Mouse (Mus musculus) adrenal gland, postnatal 10 days (tissue): ENCODE measurements around the gene Dnajc1. TPM values are rescaled to one million over a fixed set of nuclear protein-coding genes. Genes with fewer than 3 reads are reported as not detected.

ENCODE experiments used
- DNase-seq: peaks from one replicate; pipeline ENCODE4 v3.0.0; 2021; ENCODE audit warnings: mixed read lengths
- total RNA-seq, 2 experiments: library from RNA; stranded (reverse); gene quantifications; 2 replicates each; pipeline ENCODE4 v1.2.3; 2021

Gene Dnajc1
- total RNA-seq, 2 experiments from 2014 or later, result 21.8 to 26.1 TPM

DNA sequence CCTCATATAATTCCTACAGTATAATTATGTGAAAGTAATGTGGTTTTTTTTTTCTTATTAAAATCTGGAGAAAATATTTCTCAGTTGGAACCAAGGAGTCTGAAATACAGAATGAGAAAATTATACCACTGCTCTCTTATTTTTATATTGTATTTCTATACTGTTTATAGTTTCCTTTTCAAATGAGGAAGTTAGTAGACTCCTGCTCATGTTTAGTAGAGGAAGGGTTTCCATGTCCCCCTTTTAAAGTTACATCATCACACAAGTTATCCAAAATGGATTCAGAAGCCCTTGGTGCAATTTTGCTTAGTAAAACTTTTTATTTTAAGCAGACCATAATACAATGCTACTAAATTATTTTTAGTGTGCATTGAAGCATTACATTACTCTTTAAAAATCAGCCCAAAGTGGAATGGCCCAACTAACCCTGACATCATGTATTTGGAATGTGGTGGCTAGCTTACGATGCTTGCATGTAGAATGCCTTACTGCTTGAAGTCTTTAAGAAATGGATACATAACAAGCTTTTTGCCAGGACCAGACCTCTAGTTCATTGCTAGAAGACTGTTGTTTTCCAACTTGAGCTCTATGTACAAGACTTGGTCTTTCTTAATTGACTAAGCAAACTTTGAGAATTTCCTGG is 190.7 kb downstream of the Dnajc1 start:
- DNase-seq, result no peak

DNA sequence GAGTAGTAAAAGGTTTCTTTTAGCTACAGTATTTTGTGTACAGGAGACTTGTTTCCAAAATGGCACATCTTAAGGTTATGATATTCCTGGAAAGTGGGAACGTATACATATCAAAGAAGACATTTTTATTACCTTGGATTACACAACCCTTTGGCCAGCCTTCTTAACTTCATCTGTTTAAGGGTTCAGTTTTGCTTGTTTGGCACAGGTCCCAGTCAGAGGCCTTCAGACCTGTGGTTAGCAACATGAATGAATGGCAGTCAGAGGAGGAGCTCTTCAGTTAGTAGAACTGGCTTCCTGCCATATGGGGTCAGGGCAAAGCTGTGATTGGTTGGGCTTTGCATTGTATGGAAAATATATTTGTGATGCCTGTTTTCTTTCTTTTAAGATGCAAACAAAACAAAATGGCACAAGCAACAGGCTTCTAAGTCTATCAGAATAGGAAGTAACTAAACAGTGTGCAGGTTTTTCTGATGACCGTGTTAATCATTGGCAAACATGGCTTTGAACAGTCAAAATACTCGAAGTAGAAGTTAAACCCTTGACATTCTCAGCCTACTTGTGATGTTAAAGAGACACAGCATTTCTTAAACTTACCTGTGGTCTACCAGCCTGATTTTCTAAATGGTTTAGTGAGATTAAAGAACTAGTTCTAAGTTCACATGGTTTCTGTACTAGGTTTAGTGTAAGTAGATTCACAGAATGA is 196.8 kb downstream of the Dnajc1 start:
- peak; percentile 79 for DNase-seq

GRCm38 (mm10) chr2:18195285-18195684 is 197.3 kb downstream of the Dnajc1 start:
- no peak for DNase-seq

- no peak for DNase-seq
These were observed 204.3 kb downstream of the Dnajc1 start for GRCm38 (mm10) chr2:18188367-18188766.

- DNase-seq, result no peak
These were observed 209.6 kb downstream of the Dnajc1 start for GRCm38 (mm10) chr2:18183079-18183478.

- DNase-seq, result no peak
These were observed 211.0 kb downstream of the Dnajc1 start for GRCm38 (mm10) chr2:18181631-18182030.

GRCm38 (mm10) chr2:18180323-18180722 is 212.3 kb downstream of the Dnajc1 start:
- no peak for DNase-seq

DNA sequence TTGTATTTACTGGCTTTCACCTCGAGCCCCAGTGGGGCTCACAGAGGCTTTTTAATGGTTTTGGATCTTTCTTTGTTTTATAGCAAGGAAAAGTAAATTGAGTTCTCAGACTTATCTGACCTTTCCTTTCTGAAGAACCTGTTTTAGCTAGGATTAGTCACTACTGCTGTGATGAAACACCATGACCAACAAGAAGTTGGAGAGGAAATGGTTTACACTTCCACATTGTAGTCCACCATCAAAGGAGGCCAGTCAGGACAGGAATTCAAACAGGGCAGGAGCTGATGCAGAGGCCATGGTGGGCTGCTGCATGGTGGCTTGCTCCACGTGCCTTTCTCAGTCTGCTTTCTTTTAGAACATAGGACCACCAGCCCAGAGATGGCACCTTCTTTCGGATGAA is 216.4 kb downstream of the Dnajc1 start:
- no peak for DNase-seq

- DNase-seq, result no peak
These were observed 217.4 kb downstream of the Dnajc1 start for GRCm38 (mm10) chr2:18175234-18175633.

DNA sequence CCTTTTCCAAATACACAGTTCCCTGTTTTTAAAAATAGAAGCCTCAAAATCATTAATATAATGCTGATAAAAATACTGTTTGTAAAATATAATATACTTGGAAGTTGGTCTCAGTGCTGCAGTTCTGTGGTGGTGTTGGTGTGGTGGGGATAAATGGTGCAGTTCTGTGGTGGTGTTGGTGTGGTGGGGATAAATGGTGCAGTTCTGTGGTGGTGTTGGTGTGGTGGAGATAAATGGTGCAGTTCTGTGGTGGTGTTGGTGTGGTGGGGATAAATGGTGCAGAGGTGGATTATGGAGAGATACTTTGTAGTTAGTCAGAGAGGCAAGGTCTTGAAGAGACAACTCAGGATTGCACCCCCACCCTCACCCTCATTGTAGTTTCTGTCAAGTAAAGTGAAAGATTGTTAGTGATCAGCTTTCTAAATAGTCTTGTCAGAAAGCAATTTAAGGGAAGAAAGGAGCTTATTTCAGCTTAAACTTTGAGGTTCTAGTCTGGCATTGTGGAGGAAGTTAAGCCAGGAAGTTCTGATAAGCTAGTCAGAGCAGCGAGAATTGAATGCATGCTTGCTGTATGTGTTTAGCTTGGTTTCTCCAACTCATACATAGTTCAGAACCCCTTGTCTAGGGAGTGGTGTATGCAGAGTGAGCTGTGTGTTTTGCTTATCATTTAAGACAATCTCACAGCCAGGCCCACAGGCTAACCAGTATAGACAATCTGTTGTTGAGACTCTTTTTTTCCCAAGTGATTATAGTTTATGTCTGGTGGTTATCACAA is 223.3 kb downstream of the Dnajc1 start:
- no peak for DNase-seq

DNA sequence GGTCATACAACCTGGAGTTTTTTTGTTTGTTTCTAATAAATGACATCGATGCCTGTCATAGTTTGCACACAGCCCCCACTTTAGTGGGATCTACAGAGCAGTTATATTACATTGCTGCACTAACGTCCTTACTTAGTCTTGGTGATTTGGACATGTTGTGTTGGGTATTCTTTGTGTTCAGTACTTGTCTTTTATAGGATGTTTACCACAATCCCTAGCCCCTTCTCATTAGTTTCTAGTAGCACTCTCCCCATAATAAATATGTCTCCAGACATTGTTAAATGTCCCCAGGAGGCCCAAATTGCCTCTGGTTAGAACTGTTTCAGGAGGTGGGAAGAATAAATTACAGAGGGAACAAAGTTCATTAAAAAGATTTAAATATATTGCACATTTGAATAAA is 227.1 kb downstream of the Dnajc1 start:
- DNase-seq, result no peak

DNA sequence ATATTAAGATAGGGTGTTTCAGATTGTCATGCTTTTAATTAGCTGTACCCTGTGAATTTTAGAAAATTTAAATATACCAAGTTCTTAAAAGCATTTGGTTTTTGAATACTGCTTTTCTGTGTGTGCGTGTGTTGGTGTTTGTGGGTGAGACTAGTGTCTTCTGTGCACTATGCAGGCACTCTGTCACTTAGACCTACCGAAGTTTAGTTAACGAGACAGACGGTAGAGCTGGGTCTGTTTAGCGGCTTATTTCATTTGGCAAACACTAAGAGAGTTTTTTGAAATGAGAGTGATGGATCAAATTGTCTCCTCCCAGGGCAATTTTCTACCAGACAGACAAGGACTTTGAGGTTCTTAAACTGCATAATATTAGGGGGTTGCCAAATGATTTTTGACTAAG is 231.6 kb downstream of the Dnajc1 start:
- DNase-seq, result no peak

GRCm38 (mm10) chr2:18159426-18159825 is 233.2 kb downstream of the Dnajc1 start:
- no peak for DNase-seq

- DNase-seq, result no peak
These were observed 236.5 kb downstream of the Dnajc1 start for GRCm38 (mm10) chr2:18156131-18156530.
